9 mouse cellular contexts compared by ENCODE assay signal in the genomic region with DNA sequence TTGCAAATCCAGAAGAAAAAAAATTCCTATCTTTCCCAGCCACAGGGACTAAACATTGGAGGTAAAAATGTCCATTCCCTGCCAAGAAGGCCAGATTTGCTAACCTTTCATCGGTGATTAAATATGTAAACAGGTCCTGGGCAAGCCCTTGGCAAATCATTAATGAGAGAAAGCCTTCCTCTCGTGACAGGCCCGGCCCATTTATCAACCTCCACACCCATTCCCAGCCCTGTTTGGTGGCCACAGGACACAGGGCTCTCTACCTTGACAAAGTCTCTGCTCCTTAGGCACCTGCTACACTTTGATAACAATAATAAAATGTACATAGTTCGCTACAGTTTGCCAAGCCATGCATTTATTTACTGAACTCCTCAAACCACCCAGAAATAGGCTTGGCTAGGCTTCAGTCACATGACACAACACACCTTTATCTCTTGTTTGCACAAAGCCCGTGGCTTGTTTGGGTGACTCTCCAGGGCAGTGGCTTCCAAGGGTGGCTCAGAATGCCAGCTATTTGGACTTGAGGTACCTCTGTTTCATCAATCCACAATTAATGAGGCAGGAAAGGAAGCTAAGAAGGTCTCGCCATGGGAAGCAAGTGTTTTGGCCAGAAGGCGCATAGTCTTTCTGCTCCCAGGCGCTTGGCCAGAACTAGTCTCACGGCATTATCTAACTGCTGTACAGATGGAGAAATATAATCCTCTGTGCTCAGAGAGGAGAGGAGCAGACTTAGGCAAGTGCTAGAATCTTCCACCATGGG. TPM values are rescaled to one million over a fixed set of nuclear protein-coding genes. Genes with fewer than 3 reads are reported as not detected.
DNase-seq lines count a peak whose midpoint lies in the region; ATAC-seq and TF ChIP-seq lines count a peak whose summit lies in the region.
"Had no signal": no experiment of that assay in that cellular context is flagged by ENCODE, and none has a peak within 500 bp of the region (broad histone marks: within the 10 kb centered on the region; RNA-seq: fewer than 3 reads in every experiment).

No protein-coding gene starts in this region.

- H3K9ac ChIP-seq in lung, embryonic 14.5 days: no peak overlapping the region

- 34% methylated on average over 9 of the region's 9 CpGs for WGBS in lung, embryonic 14.5 days

- no peak for TF ChIP-seq CTCF in lung, embryonic 14.5 days (IDR thresholded peaks at IDR 0.05; ENCODE audit: low read depth)

- ATAC-seq in lung, embryonic 14.5 days (ENCODE audit: insufficient read depth): peak; percentile 36; the same call in 1 of the 2 replicates

- no peaks in the 10 kb centered on the region for H3K4me1 ChIP-seq in lung, embryonic 14.5 days (ENCODE audit: insufficient read depth)

- H3K27ac ChIP-seq in lung, embryonic 14.5 days (ENCODE audit: low read depth): no peak overlapping the region

- H3K36me3 ChIP-seq in lung, embryonic 14.5 days (ENCODE audit: insufficient read depth): no peaks in the 10 kb centered on the region

- H3K27me3 ChIP-seq in lung, embryonic 14.5 days (ENCODE audit: insufficient read depth, low read length): no peaks in the 10 kb centered on the region

- DNase-seq in adipocyte (ENCODE audit: low spot score): peak; percentile 26
- peak; percentile 79 to 86 for DNase-seq in cerebellum, adult 18-20 months
- DNase-seq in kidney, adult 9 months: peak; percentile 91
- peak; percentile 58 for DNase-seq in lung, embryonic 14.5 days
- no peak for DNase-seq in c-Kit-positive CD71-positive TER-119-positive erythroid progenitor cells, embryonic 14.5 days (ENCODE audit: low spot score)
- DNase-seq in B cell, adult 2 months: no peak
- DNase-seq in ovary, postnatal 14 days (ENCODE audit: low spot score): no peak
- DNase-seq: heart, postnatal 4 days; retina, postnatal 1 day had no signal

- H3K4me2 ChIP-seq in lung, embryonic 14.5 days: no peak overlapping the region

- H3K4me3 ChIP-seq in lung, embryonic 14.5 days (ENCODE audit: low read depth, low read length): no peak overlapping the region

- H3K9me3 ChIP-seq in lung, embryonic 14.5 days (ENCODE audit: low read depth, low read length): no peaks in the 10 kb centered on the region

RNA-seq across cellular contexts. Expression of a gene that starts 21.3 kb away (rescaled TPM):
- 1.5 and 1.8 TPM in 2 replicates for polyA plus RNA-seq in lung, embryonic 14.5 days (2014; fragmentation: Nextera tagmentation; extraction: Ambion mirVana)

Comparison
In these comparisons a context has a peak if more than half of its experiments do, and no peak if none do; other contexts are left out.
1. DNase-seq: peak in adipocyte (single experiment), cerebellum, adult 18-20 months (2 of 2), kidney, adult 9 months (single experiment) and lung, embryonic 14.5 days (single experiment); none in c-Kit-positive CD71-positive TER-119-positive erythroid progenitor cells, embryonic 14.5 days (single experiment), B cell, adult 2 months (0 of 2) and ovary, postnatal 14 days (single experiment).